Mouse (Mus musculus) MEL (cell line): Measurements from ENCODE around the gene Atf5. TPM values are rescaled to one million over a fixed set of nuclear protein-coding genes. Genes with fewer than 3 reads are reported as not detected.

Experiments used
- DNase-seq: peaks from one replicate; pipeline ENCODE4 v3.0.0; 2011; ENCODE audit warnings: low read depth, low spot score
- H3K27ac ChIP-seq: 2 replicates; pipeline ENCODE4 v1.5.1; 2012; ENCODE audit warnings: low read depth, mild to moderate bottlenecking, control low read depth, low read length, moderate library complexity; ENCODE audit not compliant: control insufficient read depth
- H3K27me3 ChIP-seq, 2 experiments: fragments of 150-350 bp in 1 of 2; sonication (generic) in 1 of 2; 2 replicates each; pipeline ENCODE4 v1.6.1; 2012; ENCODE audit warnings: low read length in 2 of 2, mild to moderate bottlenecking in 2 of 2, improper control_type of control experiment in 1 of 2, moderate library complexity in 1 of 2; ENCODE audit not compliant: insufficient read depth in 2 of 2, control insufficient read depth in 1 of 2
- H3K36me3 ChIP-seq, 2 experiments: 2 replicates each; pipeline ENCODE4 v1.6.1; 2012 to 2014; ENCODE audit warnings: low read length in 2 of 2, improper control_type of control experiment in 1 of 2, inconsistent platforms in 1 of 2, mild to moderate bottlenecking in 1 of 2; ENCODE audit not compliant: insufficient read depth in 2 of 2, control insufficient read depth in 1 of 2
- H3K4me1 ChIP-seq, 2 experiments: fragments of 150-350 bp in 1 of 2; sonication (generic) in 1 of 2; 2 replicates each; pipeline ENCODE4 v1.6.1; 2012; ENCODE audit warnings: low read length in 2 of 2, improper control_type of control experiment in 1 of 2, mild to moderate bottlenecking in 1 of 2; ENCODE audit not compliant: insufficient read depth in 2 of 2, control insufficient read depth in 1 of 2
- H3K4me3 ChIP-seq, 2 experiments: fragments of 150-350 bp in 1 of 2; sonication (generic) in 1 of 2; 2 replicates each; pipeline ENCODE4 v1.5.1; 2012; ENCODE audit warnings: low read depth in 2 of 2, low read length in 2 of 2, mild to moderate bottlenecking in 2 of 2, moderate library complexity in 2 of 2, control low read depth in 1 of 2, improper control_type of control experiment in 1 of 2; ENCODE audit not compliant: control insufficient read depth in 1 of 2, insufficient read depth in 1 of 2
- H3K79me2 ChIP-seq: 2 replicates; pipeline ENCODE4 v1.6.1; 2012; ENCODE audit warnings: mild to moderate bottlenecking, low read length, moderate library complexity; ENCODE audit not compliant: control insufficient read depth, poor library complexity, insufficient read depth
- H3K9ac ChIP-seq: 2 replicates; pipeline ENCODE4 v1.6.1; 2012; ENCODE audit warnings: low read depth, mild to moderate bottlenecking, control low read depth, low read length, moderate library complexity; ENCODE audit not compliant: control insufficient read depth, poor library complexity, severe bottlenecking
- H3K9me3 ChIP-seq: fragments of 150-350 bp; sonication (generic); replicated peaks from 2 replicates; pipeline ENCODE4 v1.6.1; 2012; ENCODE audit warnings: mild to moderate bottlenecking, low read length, improper control_type of control experiment, moderate library complexity; ENCODE audit not compliant: insufficient read depth
- BHLHE40 ChIP-seq: IDR thresholded peaks from 2 replicates; pipeline ENCODE4 v1.6.1; 2012; ENCODE audit warnings: low read depth, mild to moderate bottlenecking, inconsistent platforms, low read length, improper control_type of control experiment, borderline replicate concordance
- CHD1 ChIP-seq: IDR thresholded peaks from 2 replicates; pipeline ENCODE4 v1.6.1; 2012; ENCODE audit warnings: low read depth, mild to moderate bottlenecking, inconsistent platforms, low read length, improper control_type of control experiment
- CHD2 ChIP-seq: IDR thresholded peaks from 2 replicates; pipeline ENCODE4 v1.6.1; 2011; ENCODE audit warnings: low read length, improper control_type of control experiment
- CTCF ChIP-seq, 3 experiments: IDR thresholded peaks in 2 of 3; conservative IDR thresholded peaks in 1 of 3; 2 replicates each; pipeline ENCODE4 v1.5.1; 2011 to 2012; ENCODE audit warnings: low read length in 3 of 3, low read depth in 2 of 3, mild to moderate bottlenecking in 2 of 3, improper control_type of control experiment in 1 of 3, inconsistent platforms in 1 of 3, mixed read lengths in 1 of 3, moderate library complexity in 1 of 3; ENCODE audit not compliant: control insufficient read depth in 1 of 3, insufficient read depth in 1 of 3, poor library complexity in 1 of 3, severe bottlenecking in 1 of 3
- ELF1 ChIP-seq: IDR thresholded peaks from 2 replicates; pipeline ENCODE4 v1.6.1; 2014; ENCODE audit warnings: low read depth, mild to moderate bottlenecking, inconsistent platforms, low read length, improper control_type of control experiment, moderate library complexity
- ETS1 ChIP-seq: IDR thresholded peaks from 2 replicates; pipeline ENCODE4 v1.6.1; 2012; ENCODE audit warnings: low read depth, mild to moderate bottlenecking, inconsistent platforms, low read length, improper control_type of control experiment, moderate library complexity
- GABPA ChIP-seq: IDR thresholded peaks from 2 replicates; pipeline ENCODE4 v1.6.1; 2012; ENCODE audit warnings: low read depth, mild to moderate bottlenecking, inconsistent platforms, low read length, improper control_type of control experiment, moderate library complexity
- HCFC1 ChIP-seq: IDR thresholded peaks from 2 replicates; pipeline ENCODE4 v1.6.1; 2012; ENCODE audit warnings: low read depth, mild to moderate bottlenecking, inconsistent platforms, low read length, improper control_type of control experiment, moderate library complexity
- KAT2A ChIP-seq: conservative IDR thresholded peaks from 2 replicates; pipeline ENCODE4 v1.6.1; 2012; ENCODE audit warnings: low read depth, low read length, improper control_type of control experiment, inconsistent platforms
- MAFK ChIP-seq: IDR thresholded peaks from 2 replicates; pipeline ENCODE4 v1.6.1; 2011; ENCODE audit warnings: low read depth, mild to moderate bottlenecking, low read length, improper control_type of control experiment, borderline replicate concordance
- MAX ChIP-seq: IDR thresholded peaks from 2 replicates; pipeline ENCODE4 v1.6.1; 2011; ENCODE audit warnings: low read length, improper control_type of control experiment
- MAZ ChIP-seq: IDR thresholded peaks from 2 replicates; pipeline ENCODE4 v1.6.1; 2012; ENCODE audit warnings: low read depth, mild to moderate bottlenecking, inconsistent platforms, low read length, improper control_type of control experiment
- MXI1 ChIP-seq: IDR thresholded peaks from 2 replicates; pipeline ENCODE4 v1.6.1; 2011; ENCODE audit warnings: mild to moderate bottlenecking, low read depth, low read length, improper control_type of control experiment
- MYC ChIP-seq: IDR thresholded peaks from 2 replicates; pipeline ENCODE4 v1.6.1; 2011; ENCODE audit warnings: low read depth, mild to moderate bottlenecking, low read length, improper control_type of control experiment, moderate library complexity
- NELFE ChIP-seq: IDR thresholded peaks from 2 replicates; pipeline ENCODE4 v1.6.1; 2011; ENCODE audit warnings: low read depth, low read length, improper control_type of control experiment
- NRF1 ChIP-seq: IDR thresholded peaks from 2 replicates; pipeline ENCODE4 v1.6.1; 2014; ENCODE audit warnings: low read depth, mild to moderate bottlenecking, inconsistent platforms, low read length, improper control_type of control experiment, moderate library complexity; ENCODE audit not compliant: poor library complexity, insufficient read depth, severe bottlenecking
- POLR2A ChIP-seq, 2 experiments: IDR thresholded peaks; 2 replicates each; pipeline ENCODE4 v1.6.1; 2011 to 2012; ENCODE audit warnings: low read length in 2 of 2, mild to moderate bottlenecking in 2 of 2, control low read depth in 1 of 2, improper control_type of control experiment in 1 of 2, low read depth in 1 of 2, moderate library complexity in 1 of 2; ENCODE audit not compliant: control insufficient read depth in 1 of 2, insufficient read depth in 1 of 2, poor library complexity in 1 of 2
- POLR2AphosphoS2 ChIP-seq: IDR thresholded peaks from 2 replicates; pipeline ENCODE4 v1.6.1; 2011; ENCODE audit warnings: low read length, improper control_type of control experiment
- POLR2AphosphoS5 ChIP-seq: IDR thresholded peaks from 2 replicates; pipeline ENCODE4 v1.6.1; 2012; ENCODE audit warnings: low read depth, borderline replicate concordance, mild to moderate bottlenecking, inconsistent platforms, low read length, moderate library complexity, mixed read lengths
- RAD21 ChIP-seq: IDR thresholded peaks from 2 replicates; pipeline ENCODE4 v1.6.1; 2011; ENCODE audit warnings: mild to moderate bottlenecking, low read depth, low read length, improper control_type of control experiment
- RCOR1 ChIP-seq: IDR thresholded peaks from 2 replicates; pipeline ENCODE4 v1.6.1; 2012; ENCODE audit warnings: low read depth, mild to moderate bottlenecking, inconsistent platforms, low read length, improper control_type of control experiment
- SIN3A ChIP-seq: IDR thresholded peaks from 2 replicates; pipeline ENCODE4 v1.6.1; 2012; ENCODE audit warnings: low read length, improper control_type of control experiment, inconsistent platforms
- SMC3 ChIP-seq: IDR thresholded peaks from 2 replicates; pipeline ENCODE4 v1.6.1; 2011; ENCODE audit warnings: low read depth, low read length, improper control_type of control experiment
- TAL1 ChIP-seq: IDR thresholded peaks from 2 replicates; pipeline ENCODE4 v1.6.1; 2012; ENCODE audit warnings: mild to moderate bottlenecking, inconsistent platforms, low read length, moderate library complexity, mixed read lengths
- TBP ChIP-seq: IDR thresholded peaks from 2 replicates; pipeline ENCODE4 v1.8.0; 2011; ENCODE audit warnings: low read depth, low read length, improper control_type of control experiment
- TCF12 ChIP-seq: IDR thresholded peaks from 2 replicates; pipeline ENCODE4 v1.6.1; 2014; ENCODE audit warnings: low read depth, mild to moderate bottlenecking, inconsistent platforms, low read length, improper control_type of control experiment, moderate library complexity
- USF1 ChIP-seq: IDR thresholded peaks from 2 replicates; pipeline ENCODE4 v1.6.1; 2014; ENCODE audit warnings: low read depth, mild to moderate bottlenecking, inconsistent platforms, low read length, improper control_type of control experiment, moderate library complexity
- ZMIZ1 ChIP-seq: IDR thresholded peaks from 2 replicates; pipeline ENCODE4 v1.6.1; 2012; ENCODE audit warnings: low read depth, mild to moderate bottlenecking, inconsistent platforms, low read length, improper control_type of control experiment, moderate library complexity
- ZNF384 ChIP-seq: IDR thresholded peaks from 2 replicates; pipeline ENCODE4 v1.6.1; 2012; ENCODE audit warnings: low read depth, mild to moderate bottlenecking, inconsistent platforms, low read length, improper control_type of control experiment
- polyA plus RNA-seq, 2 experiments: library from polyadenylated mRNA; stranded (reverse) in 1 of 2; unstranded in 1 of 2; fragments of >175 nt in 1 of 2; fragments of >200 nt in 1 of 2; gene quantifications; 2 replicates each; pipeline versions ENCODE4 v1.2.1 to v1.2.4; 2012; ENCODE audit warnings: low replicate concordance in 2 of 2, low read depth in 1 of 2; ENCODE audit not compliant: insufficient read length in 2 of 2, insufficient read depth in 1 of 2, missing spikeins in 1 of 2
- total RNA-seq: library from RNA; depleted of rRNA; stranded (reverse); fragments of 300-350 nt; gene quantifications from 2 replicates; pipeline ENCODE4 v1.2.3, GENCODE M21; 2012

Gene Atf5
- total and polyA plus RNA-seq, 3 experiments: 17.6 to 95.5 TPM; not detected in 1

DNA sequence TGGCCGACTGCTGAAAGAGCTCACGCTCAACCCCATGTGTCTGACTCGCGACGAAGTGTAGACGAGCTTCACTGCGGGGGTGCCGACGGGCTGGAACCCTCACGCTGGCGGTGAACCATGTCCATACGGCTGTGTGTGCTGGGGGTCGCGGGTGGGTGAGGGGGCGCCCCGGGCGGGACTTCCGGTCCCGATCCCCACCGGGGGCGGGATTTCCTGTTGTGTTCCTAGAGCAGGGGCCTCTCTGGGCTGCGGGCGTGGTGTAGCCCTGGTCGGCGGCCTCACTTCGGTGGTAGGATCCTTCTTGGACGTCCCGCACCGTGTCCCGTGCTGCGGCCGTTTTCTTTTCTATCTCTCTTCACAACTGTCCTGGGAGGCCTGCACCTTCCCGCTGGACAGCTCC, 33.7 kb upstream of the Atf5 start:
- Histone ChIP-seq H3K4me3 (peak overlapping the region; percentile 61 to 96), H3K9ac (peak overlapping the region; percentile 96), H3K27me3 (no peaks in the 10 kb centered on the region), H3K4me1 (peaks cover 0 to 15% of the 10 kb centered on the region in 2 experiments; a peak in 2 of 4 replicates), H3K36me3 (peaks cover 0 to 7% of the 10 kb centered on the region in 2 experiments; a peak in 1 of 4 replicates), H3K27ac (peak overlapping the region; percentile 93), H3K9me3 (no peaks in the 10 kb centered on the region), H3K79me2 (peaks cover 28% of the 10 kb centered on the region)
- peak; percentile 83 for DNase-seq
- no peak for TF ChIP-seq NRF1
- no peak for TF ChIP-seq CTCF (IDR thresholded peaks at IDR 0.05 in 2 of 3, conservative IDR thresholded peaks at IDR 0.05 in 1 of 3; ENCODE audit: control insufficient read depth in 1 of 3, insufficient read depth in 1 of 3, low read depth in 2 of 3, low read length in 3 of 3, poor library complexity in 1 of 3, severe bottlenecking in 1 of 3)
- TF ChIP-seq NELFE: peak; percentile 33; the same call in 1 of the 2 replicates
- peak in 1 of 2 experiments; percentile 24; a peak in 2 of 4 replicates for TF ChIP-seq POLR2A (IDR thresholded peaks at IDR 0.05; ENCODE audit: control insufficient read depth in 1 of 2, insufficient read depth in 1 of 2, low read depth in 1 of 2, low read length in 2 of 2, poor library complexity in 1 of 2)
- no peak for TF ChIP-seq HCFC1
- no peak for TF ChIP-seq SIN3A
- TF ChIP-seq RAD21: no peak
- no peak; the same call in 1 of the 2 replicates for TF ChIP-seq KAT2A
- TF ChIP-seq SMC3: no peak
- TF ChIP-seq TAL1: no peak
- TF ChIP-seq ELF1: peak; percentile 57
- TF ChIP-seq GABPA: no peak
- TF ChIP-seq MAFK: no peak
- no peak for TF ChIP-seq CHD1

DNA sequence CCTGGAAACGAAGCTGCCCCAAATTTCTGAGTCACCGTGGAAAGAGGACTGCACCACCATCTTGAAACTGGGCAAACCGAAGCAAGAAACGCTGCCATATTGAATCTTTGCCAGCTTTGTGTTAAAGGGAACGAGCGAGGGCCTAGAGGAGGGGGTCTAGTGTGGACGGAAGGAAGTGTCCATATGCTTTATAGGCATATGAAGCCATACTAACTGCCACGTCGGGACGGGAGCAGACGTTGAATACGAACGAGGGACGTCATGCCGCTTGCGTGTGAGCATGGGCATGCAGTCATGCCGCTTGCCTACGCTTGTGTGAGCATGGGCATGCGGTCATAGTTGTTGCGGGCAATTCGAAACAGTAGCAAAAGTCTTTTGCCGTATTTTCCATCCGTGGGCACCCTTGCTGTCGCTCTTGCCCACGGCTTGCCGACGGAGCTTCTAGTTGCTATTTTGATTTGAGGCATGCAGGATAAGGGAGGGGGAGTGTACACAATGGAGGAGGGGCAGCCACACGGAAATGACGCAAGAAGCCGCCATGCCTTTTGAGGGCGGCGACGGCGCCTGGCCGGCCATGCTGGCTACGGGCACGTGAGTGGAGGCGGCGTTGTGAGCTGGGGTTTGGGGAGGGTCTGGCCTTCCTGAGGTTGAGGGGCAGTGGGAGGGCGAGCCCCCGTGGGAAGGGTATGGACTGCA, 33.1 kb upstream of the Atf5 start:
- Histone ChIP-seq H3K27me3 (no peaks in the 10 kb centered on the region), H3K9ac (peak overlapping the region; percentile 96), H3K27ac (peak overlapping the region; percentile 93), H3K9me3 (no peaks in the 10 kb centered on the region), H3K36me3 (peaks cover 0 to 5% of the 10 kb centered on the region in 2 experiments; a peak in 1 of 4 replicates), H3K4me3 (peak overlapping the region; percentile 61 to 96), H3K4me1 (peaks cover 0 to 13% of the 10 kb centered on the region in 2 experiments; a peak in 2 of 4 replicates), H3K79me2 (peaks cover 28% of the 10 kb centered on the region)
- no peak for TF ChIP-seq POLR2AphosphoS5
- TF ChIP-seq KAT2A: peak; percentile 78
- TF ChIP-seq POLR2AphosphoS2: no peak
- TF ChIP-seq HCFC1: peak; percentile 88
- peak; percentile 89 for TF ChIP-seq MAZ
- TF ChIP-seq CHD2: peak; percentile 14; the same call in 1 of the 2 replicates
- TF ChIP-seq SIN3A: peak; percentile 85; the same call in 1 of the 2 replicates
- TF ChIP-seq GABPA: no peak; the same call in 1 of the 2 replicates
- peak; percentile 61; the same call in 1 of the 2 replicates for TF ChIP-seq ZMIZ1
- peak; percentile 62 for TF ChIP-seq NRF1
- TF ChIP-seq MYC: peak; percentile 89
- TF ChIP-seq ETS1: peak; percentile 59
- TF ChIP-seq SMC3: no peak
- peak; percentile 32 for TF ChIP-seq TBP
- TF ChIP-seq MAX: peak; percentile 88
- TF ChIP-seq BHLHE40: peak; percentile 79
- TF ChIP-seq ZNF384: no peak
- TF ChIP-seq TCF12: peak; percentile 33; the same call in 1 of the 2 replicates
- TF ChIP-seq MXI1: peak; percentile 94
- TF ChIP-seq NELFE: peak; percentile 13
- TF ChIP-seq USF1: peak; percentile 79
- peak; percentile 85 for TF ChIP-seq RCOR1
- TF ChIP-seq POLR2A (IDR thresholded peaks at IDR 0.05; ENCODE audit: control insufficient read depth in 1 of 2, insufficient read depth in 1 of 2, low read depth in 1 of 2, low read length in 2 of 2, poor library complexity in 1 of 2): peak; percentile 45 to 56
- DNase-seq: peak; percentile 96
